Mouse (Mus musculus) liver, embryonic 11.5 days (tissue): Measurements from ENCODE around the gene Ssc4d. TPM values are rescaled to one million over a fixed set of nuclear protein-coding genes. Genes with fewer than 3 reads are reported as not detected.

Source experiments
- ATAC-seq: fragments of 200-750 bp; cut with Nextera tagmentation; replicated peaks from 2 replicates; pipeline ENCODE4 v1.8.0; 2017; ENCODE audit warnings: moderate number of reproducible peaks, mild to moderate bottlenecking, moderate TSS enrichment, moderate library complexity; ENCODE audit not compliant: low FRiP score
- DNase-seq: peaks from one replicate; pipeline ENCODE4 v3.0.0-alpha.2; 2017; ENCODE audit warnings: low spot score
- H3K27ac ChIP-seq: fragments of 300-500 bp; sonication (generic); 2 replicates; pipeline ENCODE4 v1.5.1; 2014; ENCODE audit warnings: mild to moderate bottlenecking, low read depth, low read length, control low read depth
- H3K27me3 ChIP-seq: fragments of 300-500 bp; sonication (generic); replicated peaks from 2 replicates; pipeline ENCODE4 v1.6.1; 2014; ENCODE audit warnings: low read length, mixed read lengths; ENCODE audit not compliant: control insufficient read depth, insufficient read depth
- H3K36me3 ChIP-seq: fragments of 300-500 bp; sonication (generic); 2 replicates; pipeline ENCODE4 v1.6.1; 2014; ENCODE audit warnings: mild to moderate bottlenecking, low read length, moderate library complexity, mixed read lengths; ENCODE audit not compliant: control insufficient read depth, insufficient read depth
- H3K4me1 ChIP-seq: fragments of 300-500 bp; sonication (generic); replicated peaks from 2 replicates; pipeline ENCODE4 v1.6.1; 2014; ENCODE audit warnings: low read length, mixed read lengths; ENCODE audit not compliant: control insufficient read depth, insufficient read depth
- H3K4me2 ChIP-seq: fragments of 300-500 bp; sonication (generic); 2 replicates; pipeline ENCODE4 v1.6.1; 2014; ENCODE audit warnings: mild to moderate bottlenecking, control low read depth, moderate library complexity
- H3K4me3 ChIP-seq: fragments of 300-500 bp; sonication (generic); 2 replicates; pipeline ENCODE4 v1.5.1; 2014; ENCODE audit warnings: low read depth, low read length, control low read depth
- H3K9ac ChIP-seq: fragments of 300-500 bp; sonication (generic); 2 replicates; pipeline ENCODE4 v1.6.1; 2014; ENCODE audit warnings: low read depth, low read length, control low read depth
- H3K9me3 ChIP-seq: fragments of 300-500 bp; sonication (generic); 2 replicates; pipeline ENCODE4 v1.6.1; 2016; ENCODE audit warnings: low read length, inconsistent platforms, mixed read lengths; ENCODE audit not compliant: control insufficient read depth
- WGBS: fragments of 180-500 bp; shearing (Covaris S2); extraction: QIAGEN DNeasy Blood & Tissue Kit; methylation state at CpG from one replicate; pipeline ENCODE4 v1.1.7; 2014; 5-methylcytosine and 5-hydroxymethylcytosine counted together
- polyA plus RNA-seq: library from polyadenylated mRNA; unstranded; fragments of >200 nt; fragmentation: Nextera tagmentation; extraction: Ambion mirVana; gene quantifications from 2 replicates; pipeline ENCODE4 v1.2.1, GENCODE M21; 2014

The Ssc4d gene
- polyA plus RNA-seq, 1 experiment from 2014 or later = 3.0 TPM

DNA sequence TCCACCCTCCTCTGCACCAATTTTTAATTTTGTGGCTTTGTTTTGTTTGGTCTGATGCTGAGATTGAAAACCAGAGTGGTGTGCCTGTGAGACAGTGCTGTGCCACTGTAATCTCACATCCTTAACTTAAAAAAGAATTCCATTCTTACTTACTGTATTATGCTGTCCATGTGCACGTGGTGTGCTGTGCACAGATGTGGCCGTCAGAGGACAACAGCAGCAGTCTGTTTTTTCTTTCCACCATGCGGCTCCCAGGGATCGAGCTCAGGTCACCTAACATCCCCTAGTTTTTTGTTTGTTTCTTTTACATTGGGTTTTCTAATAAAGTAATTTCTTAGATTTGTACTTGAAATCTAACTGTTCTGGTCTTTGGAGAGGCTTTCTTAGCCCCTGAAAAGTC, 30.2 kb upstream of the Ssc4d start:
- H3K9me3 ChIP-seq = no peaks in the 10 kb centered on the region
- H3K4me2 ChIP-seq = no peak overlapping the region
- no peaks in the 10 kb centered on the region for H3K27me3 ChIP-seq
- no peak overlapping the region for H3K4me3 ChIP-seq
- 80% methylated on average over 4 of the region's 4 CpGs for WGBS
- ATAC-seq (no peak), DNase-seq (no peak)
- peaks cover 2% of the 10 kb centered on the region; the same call in 1 of the 2 replicates for H3K4me1 ChIP-seq
- H3K36me3 ChIP-seq = no peaks in the 10 kb centered on the region; the same call in 1 of the 2 replicates
- no peak overlapping the region for H3K27ac ChIP-seq
- no peak overlapping the region for H3K9ac ChIP-seq

DNA sequence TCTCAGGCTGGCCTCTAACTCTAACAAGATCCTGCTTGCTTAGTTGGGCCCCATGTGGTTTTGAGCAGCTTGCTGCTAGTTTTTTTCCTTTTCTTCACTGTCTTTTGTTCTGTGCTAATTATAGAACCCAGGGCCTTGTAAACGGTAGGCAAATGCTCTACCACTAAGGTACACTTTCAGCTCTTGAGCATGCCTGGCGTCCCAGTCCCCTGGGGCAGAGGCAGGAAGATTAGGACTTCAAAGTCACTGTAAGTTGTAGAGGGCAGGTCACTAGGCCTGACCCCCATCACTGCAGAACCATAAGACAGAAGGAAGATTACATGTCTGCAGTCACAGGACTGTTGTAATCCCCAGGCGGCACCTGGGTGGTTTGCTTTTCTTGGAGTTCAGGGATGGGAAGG, 28.4 kb upstream of the Ssc4d start:
- no peak for ATAC-seq
- no peak overlapping the region for H3K4me2 ChIP-seq
- 46% methylated on average over 3 of the region's 3 CpGs for WGBS

DNA sequence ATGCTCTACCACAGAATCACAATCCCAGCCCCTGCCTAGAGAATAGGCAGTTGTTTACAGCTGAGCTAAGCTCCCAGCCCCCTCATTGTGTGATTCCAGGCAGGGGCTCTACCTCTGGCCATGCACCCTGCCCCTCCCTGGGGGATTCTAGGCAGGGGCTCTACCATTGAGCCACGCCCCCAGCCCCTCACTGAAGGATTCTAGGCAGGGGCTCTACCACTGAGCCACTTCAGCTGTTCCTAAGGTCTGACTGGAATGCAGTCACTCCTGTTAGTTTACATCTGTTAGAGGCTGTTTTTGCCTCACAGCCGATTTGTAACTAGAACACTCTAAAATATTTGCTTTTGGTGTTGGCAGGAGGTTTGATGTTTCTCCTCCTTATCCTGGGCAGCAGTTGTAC, 28.0 kb upstream of the Ssc4d start:
- H3K36me3 ChIP-seq = peaks cover 8% of the 10 kb centered on the region; the same call in 1 of the 2 replicates
- H3K27me3 ChIP-seq = no peaks in the 10 kb centered on the region
- 57% methylated on average over 2 of the region's 2 CpGs for WGBS
- H3K4me1 ChIP-seq = no peaks in the 10 kb centered on the region; the same call in 1 of the 2 replicates
- ATAC-seq (no peak), DNase-seq (no peak)
- no peak overlapping the region for H3K4me2 ChIP-seq
- no peak overlapping the region for H3K9ac ChIP-seq
- no peaks in the 10 kb centered on the region for H3K9me3 ChIP-seq
- no peak overlapping the region for H3K4me3 ChIP-seq
- no peak overlapping the region for H3K27ac ChIP-seq

More for the DNA sequence above, 28.4 kb upstream of the Ssc4d start:
- no peak overlapping the region for H3K27ac ChIP-seq
- H3K9me3 ChIP-seq = no peaks in the 10 kb centered on the region
- no peak overlapping the region for H3K9ac ChIP-seq
- no peak overlapping the region for H3K4me3 ChIP-seq
- H3K27me3 ChIP-seq = no peaks in the 10 kb centered on the region
- peaks cover 2% of the 10 kb centered on the region; the same call in 1 of the 2 replicates for H3K4me1 ChIP-seq
- peaks cover 8% of the 10 kb centered on the region; the same call in 1 of the 2 replicates for H3K36me3 ChIP-seq
- DNase-seq = no peak

DNA sequence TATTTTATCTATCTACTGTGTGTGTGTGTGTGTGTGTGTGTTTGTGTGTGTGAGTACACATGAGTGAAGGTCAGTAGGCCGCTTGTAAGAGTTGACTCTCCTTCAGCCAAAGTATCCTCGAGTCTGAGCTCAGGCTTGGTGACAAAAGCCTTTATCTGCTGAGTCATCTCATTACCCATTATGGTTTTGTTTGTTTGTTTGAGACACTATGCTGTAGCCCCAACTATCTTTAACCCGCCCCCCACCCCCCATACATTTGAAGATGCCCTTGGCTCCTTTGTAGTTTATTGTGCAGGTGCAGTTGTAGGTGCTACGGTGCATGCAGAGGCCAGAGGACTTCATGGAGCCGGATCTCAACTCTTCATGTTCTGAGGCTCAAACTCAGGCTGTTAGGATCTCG, 26.9 kb upstream of the Ssc4d start:
- Histone ChIP-seq H3K27ac (no peak overlapping the region), H3K4me3 (no peak overlapping the region), H3K4me1 (no peaks in the 10 kb centered on the region; the same call in 1 of the 2 replicates), H3K4me2 (no peak overlapping the region), H3K27me3 (no peaks in the 10 kb centered on the region), H3K9me3 (no peaks in the 10 kb centered on the region), H3K9ac (no peak overlapping the region), H3K36me3 (peaks cover 8% of the 10 kb centered on the region; the same call in 1 of the 2 replicates)
- ATAC-seq = no peak
- no peak for DNase-seq
- 88% methylated on average over 6 of the region's 6 CpGs for WGBS

DNA sequence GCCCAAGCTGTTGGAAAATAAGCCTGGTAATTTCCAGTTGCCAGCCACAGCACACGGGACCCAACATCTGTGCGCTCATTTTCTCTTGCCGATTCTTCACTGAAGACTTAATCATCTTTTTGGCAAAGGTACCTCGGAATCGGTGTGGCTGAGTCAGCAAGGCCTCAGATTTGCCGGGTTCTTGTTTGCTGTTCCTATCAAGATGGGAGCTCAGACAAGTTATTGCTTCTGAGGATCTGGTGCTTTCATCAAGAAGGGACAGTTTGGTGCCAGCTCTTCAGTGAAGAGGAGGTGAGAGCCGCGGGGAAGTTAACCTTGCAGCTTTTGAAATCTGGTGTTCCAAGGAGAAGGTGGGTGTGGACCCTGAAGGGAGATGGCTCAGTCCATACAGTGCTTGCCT, 21.8 kb upstream of the Ssc4d start:
- peak overlapping the region; percentile 92; the same call in 1 of the 2 replicates for H3K4me2 ChIP-seq

DNA sequence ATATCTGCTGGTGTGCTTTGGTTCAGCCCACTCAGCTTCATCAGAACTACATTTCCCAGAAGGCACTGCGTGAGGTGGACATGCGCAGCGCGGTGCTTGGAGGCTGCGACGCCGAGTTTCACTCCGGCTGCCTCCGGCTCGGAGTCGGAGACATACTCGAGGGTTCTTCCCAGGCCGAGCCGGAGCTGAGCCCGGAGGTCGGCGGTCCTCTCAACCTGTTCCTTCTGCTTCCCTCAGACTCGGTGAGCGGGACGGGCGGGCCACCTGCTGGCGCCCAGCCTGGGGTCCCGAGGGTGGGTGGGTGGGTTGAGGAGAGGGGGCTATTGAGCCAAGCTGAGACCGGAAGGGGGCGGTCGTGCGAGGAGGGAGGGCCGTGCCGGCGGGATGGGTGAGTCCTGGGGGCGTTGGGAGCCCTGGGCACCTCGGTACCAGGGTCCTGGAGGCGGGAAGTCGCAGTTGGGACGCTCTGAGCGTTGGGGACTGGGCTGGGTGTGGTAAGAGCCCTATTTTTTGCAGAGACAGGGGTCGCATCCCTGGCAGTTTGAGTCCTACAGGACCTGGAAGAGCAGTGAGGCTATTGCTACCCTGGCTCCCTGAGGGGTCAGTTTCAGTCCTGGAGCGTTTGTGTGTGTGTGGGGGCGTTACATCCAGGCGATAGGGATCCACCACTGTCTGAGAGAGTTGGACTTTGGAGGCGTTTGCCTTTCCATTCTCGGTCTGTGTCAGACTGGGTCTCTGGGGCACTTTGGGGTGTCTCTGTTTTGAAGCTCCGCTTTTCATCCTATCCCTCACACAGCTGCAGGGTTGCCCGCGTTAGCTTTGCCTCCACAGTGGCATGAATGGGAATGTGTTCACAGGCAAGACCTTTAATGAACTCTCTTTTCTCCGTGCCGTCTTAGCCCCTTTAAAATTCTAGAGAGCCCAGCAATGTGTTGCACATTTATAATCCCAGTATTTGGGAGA, 20.7 kb upstream of the Ssc4d start, which contains the start of gene Dtx2:
TSS of gene Dtx2 (plus strand) at position 76 of the 963 bp plus-strand sequence.
- Histone ChIP-seq H3K36me3 (peaks cover 8% of the 10 kb centered on the region; the same call in 1 of the 2 replicates), H3K9ac (peak within 1 kb of the TSS; percentile 83), H3K9me3 (no peaks in the 10 kb centered on the region), H3K27me3 (no peaks in the 10 kb centered on the region), H3K4me1 (peaks cover 4% of the 10 kb centered on the region), H3K4me3 (peak within 1 kb of the TSS; percentile 79), H3K4me2 (peak within 1 kb of the TSS; percentile 92), H3K27ac (peak within 1 kb of the TSS; percentile 77)
- ATAC-seq (peak; percentile 92), DNase-seq (peak; percentile 85)
- 2% methylated on average over 47 of the region's 47 CpGs for WGBS

More for the DNA sequence above, 21.8 kb upstream of the Ssc4d start:
- Histone ChIP-seq H3K9me3 (no peaks in the 10 kb centered on the region), H3K36me3 (peaks cover 8% of the 10 kb centered on the region; the same call in 1 of the 2 replicates), H3K27ac (no peak overlapping the region), H3K27me3 (no peaks in the 10 kb centered on the region), H3K9ac (no peak overlapping the region), H3K4me1 (peaks cover 4% of the 10 kb centered on the region), H3K4me3 (no peak overlapping the region)
- 89% methylated on average over 8 of the region's 8 CpGs for WGBS
- ATAC-seq (no peak), DNase-seq (no peak)

DNA sequence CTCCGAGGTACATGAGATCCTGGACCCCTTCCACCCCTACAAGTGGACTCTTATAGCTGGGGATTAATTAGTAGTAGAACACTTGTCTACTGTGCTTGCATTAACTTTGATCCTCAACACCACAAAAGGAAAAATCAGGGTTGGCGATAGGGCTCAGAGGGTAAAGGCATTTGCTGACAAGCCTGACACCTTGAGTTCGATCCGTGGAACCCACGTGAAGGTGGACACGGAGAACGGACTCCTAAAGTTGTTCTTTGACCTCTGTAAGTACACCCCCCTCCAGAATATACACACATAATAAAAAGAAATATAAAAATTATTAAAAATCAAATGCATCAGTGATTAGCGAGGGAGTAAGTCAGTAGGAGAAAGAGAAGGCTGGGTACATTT, 20.0 kb upstream of the Ssc4d start:
- H3K9ac ChIP-seq = no peak overlapping the region; the same call in 1 of the 2 replicates
- H3K36me3 ChIP-seq = peaks cover 8% of the 10 kb centered on the region; the same call in 1 of the 2 replicates
- no peaks in the 10 kb centered on the region for H3K9me3 ChIP-seq
- WGBS = 65% methylated on average over 8 of the region's 8 CpGs
- peak overlapping the region; percentile 79 for H3K4me3 ChIP-seq
- peaks cover 4% of the 10 kb centered on the region for H3K4me1 ChIP-seq
- DNase-seq (no peak), ATAC-seq (peak; percentile 24)
- H3K27me3 ChIP-seq = no peaks in the 10 kb centered on the region
- H3K4me2 ChIP-seq = no peak overlapping the region
- H3K27ac ChIP-seq = no peak overlapping the region

DNA sequence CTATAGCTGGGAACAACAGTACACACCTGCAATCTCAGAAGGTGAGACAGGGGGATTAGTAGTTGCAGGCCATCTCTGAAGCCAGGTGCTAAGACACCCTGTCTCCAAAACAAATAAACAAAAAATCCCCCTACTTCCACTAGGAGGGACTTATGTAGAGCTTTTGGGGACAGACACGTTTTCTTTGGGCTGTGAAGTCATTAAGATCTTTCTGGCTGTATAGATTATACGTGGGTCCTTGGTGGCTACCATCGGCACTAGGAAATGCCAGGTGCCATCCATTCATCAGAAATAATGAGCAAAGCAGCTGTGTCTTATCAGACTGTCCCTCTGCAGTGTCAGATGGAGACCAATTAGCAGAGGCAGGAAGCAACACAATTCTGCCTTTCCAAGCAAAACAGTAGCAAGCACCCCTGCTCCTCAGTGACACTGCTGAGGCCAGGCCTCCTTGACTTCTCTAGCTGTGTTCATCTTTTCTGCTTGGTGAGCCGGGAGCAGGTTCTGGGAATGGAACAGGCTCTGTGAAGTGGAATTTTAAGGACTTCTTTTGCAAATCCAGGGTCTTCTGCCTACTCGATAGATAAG, 19.1 kb upstream of the Ssc4d start:
- Histone ChIP-seq H3K27me3 (no peaks in the 10 kb centered on the region), H3K4me1 (peaks cover 4% of the 10 kb centered on the region), H3K27ac (no peak overlapping the region), H3K4me2 (no peak overlapping the region), H3K9me3 (no peaks in the 10 kb centered on the region), H3K9ac (no peak overlapping the region), H3K4me3 (no peak overlapping the region), H3K36me3 (peaks cover 2% of the 10 kb centered on the region; the same call in 1 of the 2 replicates)
- no peak for DNase-seq
- WGBS = 58% methylated on average over 5 of the region's 5 CpGs
- no peak for ATAC-seq
